Mouse (Mus musculus) left cerebral cortex, adult 11 months (tissue): Measurements from ENCODE around the gene Mybph.
"Not testable (repeated sequence)": the region's sequence is repeated elsewhere in the genome, so short reads cannot be mapped to it uniquely, and the experiment has no call there.

Experiments
- DNase-seq: peaks from one replicate; pipeline ENCODE4 v3.0.0; 2022; ENCODE audit warnings: low spot score

Mybph gene

GRCm38 (mm10) chr1:134233681-134234454 lies 40.6 kb downstream of the Mybph start:
- no peak for DNase-seq

GRCm38 (mm10) chr1:134234455-134235390 lies 41.5 kb downstream of the Mybph start:
- DNase-seq = peak; percentile 74

GRCm38 (mm10) chr1:134235391-134235921 lies 42.2 kb downstream of the Mybph start, which contains the start of gene Adora1:
Gene Adora1, minus strand, starts transcription at chr1:134235431.
- DNase-seq = no peak

- no peak for DNase-seq
Observed at GRCm38 (mm10) chr1:134236142-134236541, 42.9 kb downstream of the Mybph start.

GRCm38 (mm10) chr1:134237438-134237837 lies 44.2 kb downstream of the Mybph start:
- no peak for DNase-seq

GRCm38 (mm10) chr1:134240701-134241100 lies 47.5 kb downstream of the Mybph start:
- DNase-seq = no peak

GRCm38 (mm10) chr1:134241298-134241697 lies 48.0 kb downstream of the Mybph start:
- no peak for DNase-seq

- no peak for DNase-seq
Observed at GRCm38 (mm10) chr1:134242286-134242685, 49.0 kb downstream of the Mybph start.

GRCm38 (mm10) chr1:134243505-134243904 lies 50.3 kb downstream of the Mybph start:
- no peak for DNase-seq

GRCm38 (mm10) chr1:134243948-134244914 lies 51.0 kb downstream of the Mybph start:
- peak; percentile 90 for DNase-seq

GRCm38 (mm10) chr1:134245004-134245717 lies 51.9 kb downstream of the Mybph start:
- DNase-seq = no peak

GRCm38 (mm10) chr1:134246590-134246989 lies 53.3 kb downstream of the Mybph start:
- DNase-seq = no peak

GRCm38 (mm10) chr1:134249681-134250080 lies 56.4 kb downstream of the Mybph start:
- DNase-seq = not testable (repeated sequence)
